Mouse (Mus musculus): ENCODE measurements at regions not wholly inside any gene's neighbourhood (a gene's known extent, or its start where the extent isn't known, plus 50 kb on each side); places are given as distances from the start of the nearest gene placed in this dataset.

DNA sequence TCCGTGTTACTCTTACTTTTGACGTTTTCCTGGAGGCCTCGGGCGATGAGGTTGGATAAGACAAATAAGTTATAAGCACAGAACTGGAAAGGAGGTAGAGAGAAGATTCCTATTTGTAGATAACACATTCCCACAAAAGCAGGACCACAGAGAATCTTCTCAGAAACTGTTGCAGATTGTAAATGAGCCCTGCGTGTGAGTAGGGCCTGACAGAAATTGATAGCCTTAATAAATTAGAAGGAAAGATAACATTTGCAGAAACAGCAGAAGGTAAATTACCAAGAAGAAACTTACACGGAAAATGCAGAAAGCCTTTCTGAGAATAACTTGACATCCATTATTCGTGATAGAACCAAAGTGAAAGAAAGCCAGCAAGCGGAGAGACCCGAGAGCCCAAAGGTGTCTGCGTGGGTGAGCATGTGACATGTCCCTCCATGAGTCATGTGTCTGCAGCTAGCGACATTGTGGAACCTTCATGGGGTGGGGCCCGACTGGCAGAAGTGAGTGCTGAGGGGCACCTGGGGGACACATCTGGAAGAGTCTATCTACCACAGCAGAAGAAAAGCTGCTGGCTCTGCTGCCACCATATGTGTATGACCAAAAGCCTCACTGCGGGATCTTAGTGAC is 52.5 kb upstream of the Adtrp start:
- ATAC-seq (replicated peaks; ENCODE audit: poor library complexity, severe bottlenecking), result no peak

- no peak for ATAC-seq (replicated peaks; ENCODE audit: poor library complexity, severe bottlenecking)
Observed at GRCm38 (mm10) chr13:41899281-41899680, 51.8 kb upstream of the Adtrp start.

DNA sequence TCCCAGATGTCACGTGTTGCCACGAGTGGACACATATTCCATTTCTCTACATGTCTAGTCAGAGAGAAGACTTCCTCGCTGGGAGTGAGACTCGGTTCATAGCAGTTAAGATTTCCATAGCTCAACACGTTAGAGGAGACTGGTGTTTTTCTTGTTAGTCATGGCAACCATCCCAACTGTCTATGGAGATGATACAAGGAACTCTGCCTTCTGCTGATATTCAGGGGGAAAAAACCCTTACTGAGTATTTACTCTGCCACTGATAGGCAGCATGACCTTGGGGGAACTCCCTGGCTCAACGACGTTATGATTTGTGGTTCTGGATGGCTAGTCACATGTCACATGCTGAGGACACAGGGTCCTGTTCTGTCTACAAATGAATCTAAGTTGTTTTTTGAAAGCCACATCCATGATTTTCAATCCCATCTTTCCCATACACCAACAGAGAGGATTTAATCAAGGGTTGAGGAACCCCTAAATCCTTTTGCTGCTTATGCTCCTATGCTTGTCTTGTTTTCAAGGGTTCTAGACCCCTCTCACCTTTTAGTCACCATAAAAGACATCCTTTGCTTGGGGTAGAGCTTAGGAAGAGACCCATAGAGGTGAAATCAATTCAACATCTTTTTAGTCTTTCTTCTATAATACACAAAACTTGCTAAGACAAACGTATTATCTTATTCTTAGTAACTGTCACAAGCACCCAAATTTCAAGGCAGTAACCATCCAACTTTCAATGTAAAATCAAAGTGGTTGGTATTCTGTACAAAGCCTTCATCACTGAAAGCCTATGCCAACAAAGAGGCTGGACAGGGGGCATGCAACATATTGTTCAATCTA is 50.2 kb upstream of the Adtrp start:
- no peak for ATAC-seq (replicated peaks; ENCODE audit: poor library complexity, severe bottlenecking)
